Mouse (Mus musculus) embryonic fibroblast, embryonic 13.5 days (primary cell): Measurements from ENCODE around the gene Ipo8. TPM values are rescaled to one million over a fixed set of nuclear protein-coding genes. Genes with fewer than 3 reads are reported as not detected.

ENCODE experiments used
- H3K27ac ChIP-seq: 2 replicates; pipeline ENCODE4 v1.5.1; 2012; ENCODE audit warnings: low read length, control low read depth, inconsistent platforms; ENCODE audit not compliant: insufficient read depth
- H3K4me1 ChIP-seq: 2 replicates; pipeline ENCODE4 v1.6.1; 2011; ENCODE audit warnings: low read length; ENCODE audit not compliant: control insufficient read depth, insufficient read depth
- H3K4me3 ChIP-seq: 2 replicates; pipeline ENCODE4 v1.5.1; 2011; ENCODE audit warnings: mild to moderate bottlenecking, control low read depth, low read length; ENCODE audit not compliant: insufficient read depth
- CTCF ChIP-seq: IDR thresholded peaks from 2 replicates; pipeline ENCODE4 v1.5.1; 2011; ENCODE audit warnings: mild to moderate bottlenecking, control low read depth, low read length, moderate library complexity, borderline replicate concordance; ENCODE audit not compliant: insufficient read depth
- POLR2A ChIP-seq: IDR thresholded peaks from 2 replicates; pipeline ENCODE4 v1.6.1; 2011; ENCODE audit warnings: low read depth, mild to moderate bottlenecking, control low read depth, low read length, moderate library complexity
- polyA plus RNA-seq: library from polyadenylated mRNA; stranded (reverse); fragments of >200 nt; gene quantifications from 2 replicates; pipeline ENCODE4 v1.2.4, GENCODE M21; 2011; ENCODE audit warnings: low read depth; ENCODE audit not compliant: missing spikeins, insufficient read length

Gene Ipo8
- polyA plus RNA-seq, 1 experiment, result 46.4 TPM

DNA sequence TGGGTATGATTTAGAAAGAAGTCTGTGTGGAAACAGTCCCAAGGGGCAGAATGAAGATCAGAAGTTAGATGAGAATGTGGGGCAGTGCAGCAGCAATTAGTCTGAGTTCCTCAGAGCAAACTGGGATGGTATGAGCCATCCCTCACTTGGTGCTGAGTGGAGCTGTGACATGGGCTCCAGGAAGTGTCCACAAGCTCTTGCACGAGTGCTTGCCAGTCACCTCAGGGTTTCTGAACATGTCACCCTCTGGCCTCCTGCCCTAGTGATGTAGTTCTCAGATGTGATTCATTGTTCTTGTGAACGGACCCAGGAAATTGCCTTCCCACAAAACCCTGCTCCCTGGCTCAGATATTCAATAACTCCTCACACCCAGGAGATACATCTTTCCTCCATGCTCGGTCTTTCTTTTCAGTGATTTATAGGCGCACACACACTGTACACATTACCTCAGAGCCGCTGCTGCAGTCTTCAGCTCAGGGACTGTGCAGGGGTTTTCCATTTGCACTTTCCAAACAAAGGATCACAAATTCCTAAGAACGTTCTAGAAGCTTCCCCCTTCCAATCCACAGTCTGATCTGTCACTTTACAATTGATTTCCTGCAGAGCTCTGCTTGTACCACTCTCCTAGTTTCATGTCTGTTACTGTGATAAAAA, 103.3 kb downstream of the Ipo8 start:
- no peak for TF ChIP-seq POLR2A
- no peak for TF ChIP-seq CTCF
- Histone ChIP-seq H3K27ac (no peak overlapping the region), H3K4me3 (no peak overlapping the region), H3K4me1 (peaks cover 4% of the 10 kb centered on the region; the same call in 1 of the 2 replicates)

DNA sequence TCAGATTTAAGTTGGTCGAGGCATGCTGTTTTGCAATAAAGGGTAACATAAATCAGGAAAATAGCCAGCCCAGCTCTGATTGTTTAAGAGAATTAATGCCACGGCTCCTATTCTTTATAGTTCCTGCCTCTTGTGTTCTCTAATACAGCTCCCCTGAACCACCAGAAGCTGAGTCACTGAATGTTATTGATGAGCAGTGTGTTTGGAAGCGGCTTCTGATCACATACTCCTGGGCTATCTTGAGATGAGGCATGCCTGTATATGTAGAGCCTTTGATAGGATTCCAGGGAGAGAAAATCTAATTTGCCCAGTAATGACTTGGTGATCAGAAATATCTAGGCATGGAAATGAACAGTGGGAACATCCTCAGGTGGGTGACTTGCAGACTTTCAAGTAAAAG, 106.8 kb downstream of the Ipo8 start:
- TF ChIP-seq POLR2A, result no peak
- TF ChIP-seq CTCF, result no peak
- Histone ChIP-seq H3K4me1 (peaks cover 4% of the 10 kb centered on the region; the same call in 1 of the 2 replicates), H3K4me3 (no peak overlapping the region), H3K27ac (no peak overlapping the region)

Other genes with a start within 250 kb of the Ipo8 start
- gene Caprin2, start 64.8 kb upstream of the Ipo8 start, polyA plus RNA-seq, result 10.4 and 10.5 TPM in 2 replicates
- 22.9 and 26.5 TPM in 2 replicates for gene Sinhcaf, start 115.0 kb upstream of the Ipo8 start, polyA plus RNA-seq